Mouse (Mus musculus) heart, adult 18-20 months (tissue): ENCODE results near the gene Hes5. TPM values are rescaled to one million over a fixed set of nuclear protein-coding genes. Genes with fewer than 3 reads are reported as not detected.

Experiments used
- DNase-seq, 2 experiments: peaks; one replicate each; pipeline ENCODE4 v3.0.0; 2021 to 2022; ENCODE audit warnings: mixed read lengths in 1 of 2
- long read RNA-seq, 2 experiments: library from polyadenylated mRNA; stranded (forward); transcript quantifications; one replicate each; pipeline ENCODE4 v2.0.0; 2021
- total RNA-seq, 2 experiments: library from RNA; stranded (reverse); gene quantifications; 2 replicates each; pipeline ENCODE4 v1.2.3; 2021

Hes5 gene
- under 1 TPM; 0.31 to 0.67 TPM for total RNA-seq
- long read RNA-seq, experiment 1, result 0 reads
- long read RNA-seq, experiment 2, result 0 reads

DNA sequence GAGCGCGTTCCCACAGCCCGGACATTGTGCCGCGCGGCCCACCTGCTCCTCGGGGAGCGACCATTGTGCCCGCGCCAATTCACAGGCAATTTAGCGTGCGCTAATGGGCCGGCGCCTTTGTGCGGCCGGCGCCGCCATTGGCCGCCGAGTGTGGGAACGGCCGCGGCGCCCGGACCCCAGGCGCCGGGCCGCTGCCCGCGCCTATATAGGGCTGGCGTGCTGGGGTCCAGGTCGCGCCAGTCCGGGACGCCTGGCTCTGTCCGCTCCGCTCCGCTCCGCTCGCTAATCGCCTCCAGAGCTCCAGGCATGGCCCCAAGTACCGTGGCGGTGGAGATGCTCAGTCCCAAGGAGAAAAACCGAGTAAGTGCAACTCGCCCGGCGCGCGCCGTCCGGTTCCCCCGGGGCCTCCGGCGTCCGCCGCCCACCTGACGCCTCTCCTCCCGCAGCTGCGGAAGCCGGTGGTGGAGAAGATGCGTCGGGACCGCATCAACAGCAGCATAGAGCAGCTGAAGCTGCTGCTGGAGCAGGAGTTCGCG lies at the start of gene Hes5:
Gene Hes5 (plus strand): TSS at position 234 of the 536 bp plus-strand sequence.
- DNase-seq, result peak in 1 of 2 experiments; percentile 37

DNA sequence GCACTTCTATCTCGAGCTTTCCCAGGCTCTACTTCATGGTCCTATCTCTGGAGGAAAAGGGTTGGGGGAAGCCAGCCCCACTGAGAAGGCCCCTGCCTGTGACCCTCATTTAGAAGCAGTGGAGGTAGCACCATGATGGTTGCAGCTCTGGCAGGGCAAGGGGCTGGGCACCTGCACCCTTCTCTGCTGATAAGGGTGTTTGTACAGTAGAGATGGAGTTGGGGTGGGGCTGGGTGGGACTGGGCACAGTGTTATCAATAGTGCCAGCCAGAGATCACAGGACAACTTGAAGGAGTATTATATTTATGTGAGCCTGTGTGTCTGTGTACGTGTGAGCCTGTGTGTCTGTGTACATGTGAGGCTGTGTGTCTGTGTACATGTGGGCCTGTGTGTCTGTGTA lies 49.1 kb upstream of the Hes5 start:
- no peak for DNase-seq

GRCm38 (mm10) chr4:154913845-154914244 lies 46.9 kb upstream of the Hes5 start:
- DNase-seq, result no peak

- DNase-seq, result no peak
Observed at GRCm38 (mm10) chr4:154914252-154914651, 46.5 kb upstream of the Hes5 start.

GRCm38 (mm10) chr4:154914707-154915106 lies 46.0 kb upstream of the Hes5 start:
- DNase-seq, result no peak

DNA sequence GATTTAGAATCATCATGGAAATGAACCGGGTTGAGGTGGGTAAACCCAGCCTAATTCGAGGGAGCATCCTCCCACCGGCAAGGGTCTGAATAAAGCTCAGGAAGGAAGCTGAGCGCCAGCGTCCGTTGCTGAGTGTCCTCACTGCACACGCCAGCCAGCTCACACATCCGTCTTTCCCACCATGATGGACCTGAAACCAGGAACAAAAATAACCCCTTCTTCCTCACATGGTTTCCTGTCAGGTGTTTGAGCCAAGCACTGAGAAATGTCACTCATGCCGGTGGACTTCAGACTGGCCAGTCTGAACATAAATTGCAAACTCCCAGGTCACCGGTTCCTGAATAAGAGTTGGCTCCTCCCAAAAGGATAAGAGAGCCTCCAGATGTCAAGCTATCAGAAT lies 45.4 kb upstream of the Hes5 start:
- no peak for DNase-seq

GRCm38 (mm10) chr4:154916662-154917061 lies 44.1 kb upstream of the Hes5 start:
- DNase-seq, result no peak

- DNase-seq, result no peak
Observed at GRCm38 (mm10) chr4:154922291-154922690, 38.4 kb upstream of the Hes5 start.

DNA sequence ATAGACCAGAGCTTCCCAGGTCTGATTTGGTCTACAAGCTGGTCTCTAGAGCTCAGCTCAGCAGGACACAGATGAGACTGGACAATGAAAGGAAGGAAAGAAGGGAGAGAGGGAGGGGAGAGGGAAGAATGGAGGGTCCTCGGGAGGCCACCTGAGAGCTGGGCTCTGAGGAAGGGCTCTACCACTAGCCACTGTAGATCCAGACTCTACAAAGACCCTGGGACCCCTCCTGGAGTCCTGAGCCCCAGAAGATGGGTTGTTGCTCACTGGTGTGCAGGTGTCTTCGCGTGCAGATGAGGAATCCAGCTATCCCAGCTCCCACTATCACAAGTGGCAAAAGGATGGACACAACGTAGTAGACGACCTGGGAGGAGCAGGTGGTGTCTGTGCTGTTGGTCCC lies 37.8 kb upstream of the Hes5 start:
- DNase-seq, result no peak

DNA sequence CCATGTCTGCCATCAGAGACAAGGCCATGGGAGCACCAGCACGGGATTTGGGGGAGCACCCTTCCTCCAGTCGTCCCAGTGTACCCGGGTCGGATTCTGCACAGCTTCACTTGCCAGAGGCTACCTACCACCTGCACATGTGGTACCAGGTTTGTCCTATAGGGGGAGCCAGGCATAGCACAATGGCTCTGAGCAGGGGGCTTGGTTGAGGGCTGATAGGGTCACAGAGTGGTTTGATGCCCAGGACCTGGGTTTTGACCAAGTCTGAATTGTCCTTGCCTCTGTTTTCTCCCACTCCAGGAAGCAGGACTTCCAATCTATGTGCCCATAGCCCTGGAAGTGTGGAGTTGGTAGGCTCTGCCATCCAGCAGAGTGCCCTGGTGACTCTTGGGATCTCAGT lies 35.3 kb upstream of the Hes5 start:
- DNase-seq, result peak in 1 of 2 experiments; percentile 53

GRCm38 (mm10) chr4:154926969-154927898 lies 33.5 kb upstream of the Hes5 start:
- DNase-seq, result no peak

GRCm38 (mm10) chr4:154927899-154928337 lies 32.8 kb upstream of the Hes5 start:
- DNase-seq, result peak; percentile 76 to 81

GRCm38 (mm10) chr4:154928395-154929087 lies 32.2 kb upstream of the Hes5 start, which contains the start of gene Tnfrsf14:
Gene Tnfrsf14 (minus strand): TSS chr4:154928563.
- no peak for DNase-seq

GRCm38 (mm10) chr4:154929088-154929660 lies 31.5 kb upstream of the Hes5 start:
- peak; percentile 65 to 74 for DNase-seq

- no peak for DNase-seq
Observed at GRCm38 (mm10) chr4:154933306-154933907, 27.3 kb upstream of the Hes5 start.

DNA sequence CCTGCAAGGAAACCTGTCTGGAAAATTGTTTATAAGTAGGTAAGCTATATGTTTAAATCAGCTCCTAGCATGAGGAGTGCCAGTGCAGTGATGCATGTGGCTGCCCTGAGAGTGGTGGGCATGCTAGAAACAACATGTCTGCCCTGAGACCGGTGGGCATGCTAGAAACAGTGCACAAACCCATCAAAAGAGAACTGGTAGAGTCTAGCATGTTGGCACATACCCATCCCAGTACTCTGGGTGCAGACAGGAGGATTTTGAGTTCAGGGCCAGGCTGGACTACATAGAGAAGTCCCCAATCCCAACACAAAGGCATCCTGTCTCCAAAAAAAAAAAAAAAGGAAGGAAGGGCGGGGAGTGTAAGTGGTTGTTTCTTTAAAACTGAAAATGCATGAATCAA lies 25.9 kb upstream of the Hes5 start:
- no peak for DNase-seq

GRCm38 (mm10) chr4:154935788-154936187 lies 24.9 kb upstream of the Hes5 start:
- DNase-seq, result no peak

DNA sequence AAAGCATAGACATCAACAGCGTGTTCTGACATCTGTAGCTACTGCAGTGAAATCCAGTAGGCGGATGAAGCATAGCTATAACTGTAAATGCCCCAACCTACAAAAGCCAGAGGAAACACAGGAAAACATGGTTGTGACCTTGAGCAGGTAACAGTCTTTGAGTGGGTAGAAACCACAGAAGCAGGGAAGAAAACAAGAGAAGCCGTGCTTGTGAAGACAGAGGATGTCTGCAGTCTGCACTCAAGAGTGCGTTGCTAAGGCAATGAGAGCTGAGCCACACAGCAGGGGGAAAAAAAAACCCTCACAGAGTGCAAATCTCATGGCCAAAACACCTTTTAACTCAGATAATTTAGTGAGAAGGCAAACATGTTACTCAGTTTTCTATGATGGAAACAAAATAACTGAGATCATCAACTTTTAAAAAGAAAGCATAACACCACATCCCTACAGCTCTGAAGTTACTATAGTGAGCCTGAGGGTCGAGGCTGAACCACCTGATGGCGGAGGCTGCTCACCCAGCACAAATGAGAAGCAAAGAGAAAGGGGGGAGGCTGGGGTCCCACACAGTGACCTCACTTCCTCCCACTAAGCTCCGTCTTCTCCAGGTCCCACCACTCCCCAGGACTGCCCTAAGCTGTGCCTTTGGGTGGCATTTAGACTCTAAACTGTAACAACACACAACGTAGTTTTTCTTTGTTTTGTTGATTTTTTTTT lies 24.0 kb upstream of the Hes5 start:
- no peak for DNase-seq

DNA sequence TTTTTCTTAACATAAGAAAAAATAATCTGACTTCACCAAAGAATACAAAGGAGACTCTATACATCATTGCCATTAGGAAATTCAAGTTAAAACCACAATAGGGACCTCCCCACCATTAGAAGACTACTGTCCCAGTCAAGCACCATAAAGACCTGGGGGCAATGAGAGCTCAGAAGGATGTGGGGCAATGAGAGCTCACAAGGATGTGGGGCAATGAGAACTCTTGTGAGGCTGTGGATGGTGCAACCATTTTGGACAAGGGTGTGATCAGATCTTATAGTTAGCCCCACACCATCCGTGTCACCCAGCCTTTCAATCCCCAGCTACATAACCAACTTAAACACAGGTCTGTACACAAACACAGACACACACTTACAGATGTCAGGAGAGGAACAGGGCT lies 23.0 kb upstream of the Hes5 start:
- no peak for DNase-seq

DNA sequence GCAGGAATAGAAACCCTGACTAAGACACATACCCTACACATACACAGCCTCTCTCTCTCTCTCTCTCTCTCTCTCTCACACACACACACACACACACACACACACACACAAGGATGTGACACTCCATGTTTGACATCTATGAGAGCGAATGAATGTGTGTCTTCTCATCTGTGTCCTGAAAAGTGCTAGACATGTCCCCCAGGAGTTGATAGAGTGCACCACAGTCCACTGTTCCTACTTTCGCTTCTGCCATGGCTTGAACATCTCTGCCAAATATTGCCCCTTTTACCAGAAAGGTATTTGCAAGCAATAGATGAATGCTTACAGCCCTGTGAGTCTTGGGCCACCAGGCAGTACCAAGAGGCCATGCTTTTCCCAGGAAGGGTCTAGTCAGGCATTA lies 20.6 kb upstream of the Hes5 start:
- no peak for DNase-seq

DNA sequence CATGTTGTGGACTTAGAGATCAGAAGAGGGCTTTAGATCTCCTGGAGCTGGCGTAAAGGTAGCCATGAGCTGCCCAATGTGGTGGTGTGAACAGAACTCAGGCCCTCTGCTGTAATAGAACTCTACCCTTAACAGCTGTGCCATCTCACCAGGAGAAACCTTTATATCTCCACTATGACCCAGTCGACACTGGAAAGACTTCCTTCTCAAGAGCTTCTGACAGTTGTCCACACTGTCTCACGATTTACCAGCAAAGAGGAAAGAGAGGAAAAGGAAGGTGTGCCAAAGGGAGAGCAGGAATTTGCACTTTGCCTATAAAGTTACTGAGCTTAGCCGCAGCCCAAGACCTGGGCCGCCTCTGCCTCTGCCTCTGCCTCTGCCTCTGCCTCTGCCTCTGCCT lies 18.9 kb upstream of the Hes5 start:
- no peak for DNase-seq
